Mouse (Mus musculus) liver, postnatal 0 days (tissue): ENCODE results near the gene Dgki. TPM values are rescaled to one million over a fixed set of nuclear protein-coding genes. Genes with fewer than 3 reads are reported as not detected.

Experiments
- ATAC-seq: fragments of 200-750 bp; cut with Nextera tagmentation; 2 replicates; pipeline ENCODE4 v1.8.0; 2017; ENCODE audit warnings: mild to moderate bottlenecking, moderate library complexity
- DNase-seq: peaks from one replicate; pipeline ENCODE4 v3.0.0-alpha.2; 2016
- H3K27ac ChIP-seq: fragments of 300-500 bp; sonication (generic); 2 replicates; pipeline ENCODE4 v1.5.1; 2014; ENCODE audit warnings: antibody characterized with exemption, moderate library complexity, mild to moderate bottlenecking, low read depth
- H3K27me3 ChIP-seq: fragments of 300-500 bp; sonication (generic); 2 replicates; pipeline ENCODE4 v1.6.1; 2014; ENCODE audit warnings: low read length, control low read depth, mixed read lengths; ENCODE audit not compliant: insufficient read depth
- H3K36me3 ChIP-seq: fragments of 300-500 bp; sonication (generic); replicated peaks from 2 replicates; pipeline ENCODE4 v1.6.1; 2014; ENCODE audit warnings: mild to moderate bottlenecking, control low read depth, low read length, moderate library complexity, mixed read lengths; ENCODE audit not compliant: insufficient read depth
- H3K4me1 ChIP-seq: fragments of 300-500 bp; sonication (generic); 2 replicates; pipeline ENCODE4 v1.6.1; 2014; ENCODE audit warnings: antibody characterized with exemption, mild to moderate bottlenecking, control low read depth; ENCODE audit not compliant: insufficient read depth
- H3K4me2 ChIP-seq: fragments of 300-500 bp; sonication (generic); 2 replicates; pipeline ENCODE4 v1.6.1; 2014; ENCODE audit warnings: low read depth, mild to moderate bottlenecking, low read length, moderate library complexity, mixed read lengths
- H3K4me3 ChIP-seq: fragments of 300-500 bp; sonication (generic); 2 replicates; pipeline ENCODE4 v1.5.1; 2014; ENCODE audit warnings: low read depth, low read length
- H3K9ac ChIP-seq: fragments of 300-500 bp; sonication (generic); replicated peaks from 2 replicates; pipeline ENCODE4 v1.6.1; 2014; ENCODE audit warnings: mild to moderate bottlenecking, moderate library complexity
- H3K9me3 ChIP-seq: fragments of 300-500 bp; sonication (generic); 2 replicates; pipeline ENCODE4 v1.6.1; 2016; ENCODE audit warnings: mild to moderate bottlenecking, control low read depth, low read length, mixed read lengths
- CTCF ChIP-seq: sonication (generic); IDR thresholded peaks from 2 replicates; pipeline ENCODE4 v1.5.1; 2016; ENCODE audit warnings: antibody characterized with exemption, low read depth
- EP300 ChIP-seq: IDR thresholded peaks from 2 replicates; pipeline ENCODE4 v1.6.1; 2016; ENCODE audit warnings: antibody characterized with exemption, low read depth, mild to moderate bottlenecking
- WGBS: fragments of 180-500 bp; shearing (Covaris S2); extraction: QIAGEN DNeasy Blood & Tissue Kit; methylation state at CpG from one replicate; pipeline ENCODE4 v1.1.7; 2014; ENCODE audit not compliant: insufficient replicate concordance; 5-methylcytosine and 5-hydroxymethylcytosine counted together
- polyA plus RNA-seq: library from polyadenylated mRNA; unstranded; fragments of >200 nt; fragmentation: Nextera tagmentation; extraction: Ambion mirVana; gene quantifications from 2 replicates; pipeline ENCODE4 v1.2.1, GENCODE M21; 2015

The Dgki gene
- polyA plus RNA-seq, 1 experiment from 2014 or later, result 0.56 TPM

DNA sequence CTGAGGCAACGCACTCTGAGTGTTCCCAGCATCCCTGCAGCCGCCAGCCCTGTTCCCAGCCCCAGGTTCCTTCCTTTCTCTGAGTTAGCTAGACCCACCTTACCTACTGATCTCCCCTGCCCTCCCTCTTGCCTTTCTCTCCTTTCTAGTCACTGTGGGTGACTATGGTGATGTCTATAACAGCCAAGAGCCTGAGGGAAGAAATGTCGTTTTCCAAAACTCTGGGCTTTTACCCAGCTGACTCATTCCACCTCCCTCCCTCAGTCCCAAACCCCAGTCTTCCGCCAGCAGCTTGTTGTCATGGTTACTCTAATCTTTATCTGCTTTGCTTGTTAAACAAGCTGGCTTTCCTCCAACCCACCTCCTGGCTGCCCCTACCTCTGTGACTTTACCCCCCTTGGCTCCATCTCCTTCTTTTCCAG lies 83.6 kb downstream of the Dgki start:
- Histone ChIP-seq H3K4me1 (no peaks in the 10 kb centered on the region), H3K9ac (no peak overlapping the region), H3K4me2 (no peak overlapping the region), H3K4me3 (no peak overlapping the region), H3K9me3 (no peaks in the 10 kb centered on the region), H3K27me3 (no peaks in the 10 kb centered on the region), H3K27ac (no peak overlapping the region), H3K36me3 (no peaks in the 10 kb centered on the region)
- ATAC-seq, result no peak
- no peak for DNase-seq
- WGBS, result 52% methylated on average over 4 of the region's 4 CpGs
- TF ChIP-seq CTCF (no peak), EP300 (no peak)

DNA sequence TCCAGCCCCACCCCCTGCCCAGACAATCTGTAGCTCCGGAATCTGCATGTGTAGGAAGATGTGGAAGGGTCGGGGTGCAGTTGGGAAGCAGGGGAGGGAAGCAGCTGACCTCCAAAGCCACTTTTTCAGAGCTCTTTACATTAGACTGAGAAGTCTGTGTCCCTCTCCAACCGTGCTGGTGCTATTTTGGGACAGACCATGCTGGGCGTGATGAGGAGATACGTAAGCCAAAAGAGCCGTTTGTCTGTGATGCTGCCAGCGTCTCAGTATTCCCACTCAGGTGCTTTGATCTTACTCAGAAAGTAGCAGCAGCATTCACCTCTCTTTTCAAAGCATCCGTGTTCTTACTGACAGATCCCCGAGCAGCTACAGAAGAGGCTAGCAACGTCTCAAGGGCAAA lies 84.3 kb downstream of the Dgki start:
- no peak for ATAC-seq
- WGBS, result 48% methylated on average over 10 of the region's 10 CpGs

DNA sequence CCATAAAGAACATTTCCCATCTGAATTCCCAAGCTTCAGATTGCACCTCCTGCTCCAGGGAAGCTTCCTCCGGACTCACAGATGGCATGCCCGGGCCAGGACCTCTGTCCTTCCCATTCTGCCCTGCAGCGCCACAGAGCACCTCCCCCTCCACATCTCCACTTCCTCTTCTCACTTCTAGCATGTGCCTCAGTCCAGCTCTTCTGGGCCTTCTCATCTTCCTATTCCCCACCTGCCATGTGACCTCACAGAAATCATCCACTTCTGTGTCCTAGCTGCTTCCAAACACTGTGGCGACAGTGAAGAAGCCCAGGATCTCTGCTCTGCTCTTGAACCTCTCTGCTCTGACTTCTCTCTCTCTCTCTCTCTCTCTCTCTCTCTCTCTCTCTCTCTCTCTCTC lies 87.1 kb downstream of the Dgki start:
- Histone ChIP-seq H3K9me3 (0 out of 2 replicates have a peak, but pooled peaks cover under 1% of the 10 kb centered on the region), H3K27ac (no peak overlapping the region), H3K4me3 (no peak overlapping the region), H3K36me3 (no peaks in the 10 kb centered on the region), H3K4me2 (no peak overlapping the region), H3K4me1 (no peaks in the 10 kb centered on the region), H3K9ac (no peak overlapping the region), H3K27me3 (no peaks in the 10 kb centered on the region)
- no peak for ATAC-seq
- peak; percentile 25 for DNase-seq
- WGBS, result 39% methylated on average over 4 of the region's 4 CpGs
- TF ChIP-seq EP300 (no peak), CTCF (no peak)

More for the DNA sequence above, 84.3 kb downstream of the Dgki start:
- Histone ChIP-seq H3K4me1 (no peaks in the 10 kb centered on the region), H3K27me3 (no peaks in the 10 kb centered on the region), H3K4me3 (no peak overlapping the region), H3K36me3 (no peaks in the 10 kb centered on the region), H3K4me2 (no peak overlapping the region), H3K9me3 (no peaks in the 10 kb centered on the region), H3K27ac (no peak overlapping the region), H3K9ac (no peak overlapping the region)
- TF ChIP-seq CTCF, result no peak
- DNase-seq, result no peak

DNA sequence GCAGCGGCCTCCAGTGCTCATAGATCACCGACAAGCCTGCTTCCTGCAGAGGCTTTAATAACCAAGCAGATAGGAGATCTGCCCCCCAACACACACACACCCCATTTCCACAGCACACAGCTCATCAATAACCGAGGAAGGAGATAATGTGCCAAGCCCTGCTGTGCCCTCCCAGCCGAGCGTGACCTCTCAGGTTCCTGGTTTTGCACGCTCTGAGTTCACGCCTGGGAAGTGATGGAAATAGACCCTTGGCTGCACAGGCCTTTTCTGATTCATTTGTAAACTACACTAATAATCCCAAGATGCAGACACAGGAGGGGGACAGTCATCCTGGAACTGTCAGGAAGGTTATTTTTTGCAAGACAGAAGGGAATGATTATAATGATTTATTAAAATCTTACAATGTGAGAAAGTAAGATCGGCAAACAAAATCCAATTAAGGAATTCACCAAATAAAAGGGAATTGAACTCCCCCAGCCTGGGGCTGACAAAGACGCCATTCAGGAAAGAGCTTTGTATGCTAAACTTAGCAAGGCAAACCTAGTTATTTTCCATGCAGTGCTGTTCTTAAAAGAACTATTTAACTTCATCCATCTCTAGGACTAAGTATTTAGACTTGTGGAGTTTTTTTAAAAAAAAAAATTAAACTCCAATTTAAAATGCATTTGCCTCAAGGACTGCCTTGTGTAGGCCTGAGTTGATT lies 88.3 kb downstream of the Dgki start:
- Histone ChIP-seq H3K9ac (no peak overlapping the region), H3K36me3 (no peaks in the 10 kb centered on the region), H3K4me3 (no peak overlapping the region), H3K9me3 (0 out of 2 replicates have a peak, but pooled peaks cover 4% of the 10 kb centered on the region), H3K4me2 (no peak overlapping the region), H3K27me3 (no peaks in the 10 kb centered on the region), H3K4me1 (no peaks in the 10 kb centered on the region), H3K27ac (no peak overlapping the region)
- 69% methylated on average over 9 of the region's 9 CpGs for WGBS
- no peak for TF ChIP-seq EP300
- no peak for TF ChIP-seq CTCF
- ATAC-seq, result no peak
- no peak for DNase-seq

DNA sequence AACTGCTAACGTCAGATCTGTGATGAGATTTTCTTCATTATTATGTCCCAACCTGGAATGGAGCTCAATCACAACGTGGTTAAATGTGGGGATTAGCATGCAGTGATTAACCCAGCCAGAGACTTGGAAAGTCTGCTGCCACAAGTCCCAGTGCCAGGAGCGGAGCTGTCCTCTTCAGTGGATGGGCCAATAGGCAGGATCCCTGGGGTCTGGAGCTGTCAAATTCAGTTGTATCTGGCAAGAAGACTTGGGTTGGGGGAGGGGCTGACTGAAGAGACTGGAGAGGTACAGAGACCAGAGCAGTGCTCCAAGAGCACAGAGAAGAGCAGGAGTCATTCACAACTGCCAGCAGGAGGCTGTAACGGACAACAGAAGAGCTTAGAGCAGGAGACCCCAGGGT lies 97.1 kb downstream of the Dgki start:
- Histone ChIP-seq H3K4me2 (no peak overlapping the region), H3K4me3 (no peak overlapping the region), H3K27me3 (no peaks in the 10 kb centered on the region), H3K27ac (no peak overlapping the region), H3K4me1 (no peaks in the 10 kb centered on the region), H3K9me3 (0 out of 2 replicates have a peak, but pooled peaks cover 3% of the 10 kb centered on the region), H3K36me3 (no peaks in the 10 kb centered on the region), H3K9ac (no peak overlapping the region)
- DNase-seq (no peak), ATAC-seq (no peak)
- 68% methylated on average over 4 of the region's 4 CpGs for WGBS
- TF ChIP-seq CTCF (no peak), EP300 (no peak)

DNA sequence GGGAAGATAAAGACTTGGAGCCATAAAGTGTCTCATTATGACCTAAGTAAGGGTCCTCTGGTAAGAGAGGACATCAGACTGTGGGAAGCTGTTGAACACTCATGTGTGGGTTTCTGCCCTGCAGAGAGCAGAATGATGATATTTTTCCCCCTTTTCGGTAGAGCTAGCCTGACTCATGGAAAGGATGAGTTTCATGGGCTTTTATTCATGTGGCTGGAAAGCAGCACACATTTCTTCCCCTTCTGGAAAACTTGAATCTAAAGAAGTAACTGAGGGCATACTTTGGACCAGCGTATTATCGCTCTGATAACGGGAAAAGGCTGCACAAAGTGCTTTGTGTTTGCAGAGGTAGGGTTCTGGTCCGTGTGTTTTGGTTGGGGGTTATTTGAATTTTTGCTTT lies 99.1 kb downstream of the Dgki start:
- no peaks in the 10 kb centered on the region for H3K4me1 ChIP-seq
- H3K27me3 ChIP-seq, result no peaks in the 10 kb centered on the region
- H3K36me3 ChIP-seq, result no peaks in the 10 kb centered on the region
- H3K9ac ChIP-seq, result no peak overlapping the region
- no peak overlapping the region for H3K27ac ChIP-seq
- no peak overlapping the region for H3K4me2 ChIP-seq
- WGBS, result 80% methylated on average over 5 of the region's 5 CpGs
- ATAC-seq (no peak), DNase-seq (no peak)
- TF ChIP-seq CTCF, result no peak
- no peak for TF ChIP-seq EP300
- no peaks in the 10 kb centered on the region for H3K9me3 ChIP-seq
- H3K4me3 ChIP-seq, result no peak overlapping the region
